Mouse (Mus musculus): ENCODE results near the gene Sec23ip. TPM values are rescaled to one million over a fixed set of nuclear protein-coding genes. Genes with fewer than 3 reads are reported as not detected.

The Sec23ip gene
- 54.8 TPM for total RNA-seq (2023)

DNA sequence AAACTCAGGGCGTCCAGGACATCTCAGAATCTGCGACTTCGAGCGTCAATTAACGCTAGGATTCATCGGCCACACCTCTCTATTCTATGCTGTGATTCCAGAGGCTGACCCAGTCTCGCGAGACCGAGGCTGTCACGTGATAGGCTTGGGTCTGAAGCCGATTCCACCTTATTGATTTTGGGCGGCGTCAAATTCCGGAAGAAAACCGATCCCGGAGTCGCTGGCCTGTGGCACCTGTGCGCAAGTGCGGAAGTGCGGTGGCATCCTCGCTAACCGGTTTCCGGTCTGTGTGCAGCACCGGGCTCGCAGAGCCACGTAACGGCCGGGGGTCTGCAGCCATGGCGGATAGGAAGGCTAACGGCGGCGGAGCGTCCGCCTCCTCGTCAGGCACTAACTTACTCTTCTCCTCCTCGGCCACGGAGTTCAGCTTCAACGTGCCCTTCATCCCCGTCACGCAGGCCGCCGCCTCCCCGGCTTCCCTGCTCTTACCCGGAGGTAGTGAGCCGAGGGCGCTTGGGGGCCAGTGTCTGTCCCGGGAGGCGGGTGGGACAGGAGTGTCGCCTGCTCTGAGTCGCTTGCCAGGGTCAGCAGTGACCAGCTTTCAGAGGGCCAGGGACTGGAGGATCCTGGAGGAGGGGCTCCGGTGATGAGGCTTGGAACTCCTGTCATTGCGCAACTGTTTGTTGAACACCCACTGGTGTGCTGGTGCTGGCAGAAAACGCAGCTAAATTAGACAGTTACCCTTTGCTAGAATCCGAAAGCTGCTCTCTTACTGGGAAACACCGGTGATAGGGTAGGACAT, at the start of gene Sec23ip:
TSS of gene Sec23ip (plus strand) at position 260 of the 802 bp plus-strand sequence.

DNA sequence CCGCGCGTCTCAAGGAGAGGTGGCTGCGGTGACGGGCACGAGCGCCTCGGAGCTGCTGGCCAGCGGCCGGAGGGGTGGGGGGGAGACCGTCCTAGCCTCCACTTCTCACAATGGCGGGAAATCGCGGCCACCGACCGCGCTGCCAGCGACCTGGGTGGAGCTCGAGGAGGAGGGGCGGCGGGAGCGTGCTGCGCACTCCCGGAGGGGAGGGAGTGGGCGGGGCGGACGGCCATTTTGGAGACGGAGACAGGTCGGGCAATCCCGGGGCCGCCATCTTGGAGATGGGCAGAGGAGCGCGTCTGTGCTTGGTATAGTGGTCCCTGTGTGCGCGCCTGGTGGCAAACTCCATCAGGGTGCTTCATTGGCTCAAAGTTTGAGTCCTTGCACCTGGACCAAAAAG, 4.4 kb upstream of the Sec23ip start, which contains the start of gene Mcmbp:
TSS of gene Mcmbp (minus strand) at position 162 of the 400 bp plus-strand sequence.

Other genes with a start within 250 kb of the Sec23ip start
- 25.2 TPM for gene Bag3, start 221.3 kb upstream of the Sec23ip start, total RNA-seq (2023)
- gene Inpp5f, start 133.6 kb upstream of the Sec23ip start, total RNA-seq (2023), result 43.3 TPM
- gene Mcmbp, start 4.4 kb upstream of the Sec23ip start, total RNA-seq (2023), result 105 TPM

Data from CD4-positive naive resting alpha-beta T cell, adult 57 days (primary cell).